Mouse (Mus musculus) embryonic facial prominence, embryonic 14.5 days (tissue): ENCODE measurements at regions not wholly inside any gene's neighbourhood (a gene's known extent, or its start where the extent isn't known, plus 50 kb on each side); places are given as distances from the start of the nearest gene placed in this dataset.

Experiments used
- ATAC-seq: fragments of 200-750 bp; cut with Nextera tagmentation; 2 replicates; pipeline ENCODE4 v1.8.0; 2017; ENCODE audit warnings: low read depth, moderate number of reproducible peaks, moderate TSS enrichment
- DNase-seq: peaks from one replicate; pipeline ENCODE4 v3.0.0-alpha.2; 2015; ENCODE audit warnings: low spot score
- H3K27ac ChIP-seq: fragments of 300-500 bp; sonication (generic); replicated peaks from 2 replicates; pipeline ENCODE4 v1.5.1; 2014; ENCODE audit warnings: low read depth, mild to moderate bottlenecking, low read length, moderate library complexity
- H3K27me3 ChIP-seq: fragments of 300-500 bp; sonication (generic); replicated peaks from 2 replicates; pipeline ENCODE4 v1.6.1; 2014; ENCODE audit warnings: low read length; ENCODE audit not compliant: control insufficient read depth, insufficient read depth
- H3K36me3 ChIP-seq: fragments of 300-500 bp; sonication (generic); 2 replicates; pipeline ENCODE4 v1.6.1; 2014; ENCODE audit warnings: low read length, mixed read lengths; ENCODE audit not compliant: control insufficient read depth, insufficient read depth
- H3K4me1 ChIP-seq: fragments of 300-500 bp; sonication (generic); 2 replicates; pipeline ENCODE4 v1.6.1; 2014; ENCODE audit warnings: antibody characterized with exemption, low read length; ENCODE audit not compliant: control insufficient read depth, insufficient read depth
- H3K4me2 ChIP-seq: fragments of 300-500 bp; sonication (generic); 2 replicates; pipeline ENCODE4 v1.6.1; 2014; ENCODE audit warnings: low read depth, mild to moderate bottlenecking, low read length, moderate library complexity, mixed read lengths
- H3K4me3 ChIP-seq: fragments of 300-500 bp; sonication (generic); 2 replicates; pipeline ENCODE4 v1.5.1; 2014; ENCODE audit warnings: low read depth, mild to moderate bottlenecking, low read length
- H3K9ac ChIP-seq: fragments of 300-500 bp; sonication (generic); 2 replicates; pipeline ENCODE4 v1.6.1; 2014; ENCODE audit warnings: low read depth, mild to moderate bottlenecking, low read length, moderate library complexity, mixed read lengths
- H3K9me3 ChIP-seq: fragments of 300-500 bp; sonication (generic); 2 replicates; pipeline ENCODE4 v1.6.1; 2016; ENCODE audit warnings: low read length; ENCODE audit not compliant: control insufficient read depth
- WGBS: fragments of 180-500 bp; shearing (Covaris S2); extraction: QIAGEN DNeasy Blood & Tissue Kit; methylation state at CpG from one replicate; pipeline ENCODE4 v1.1.7; 2014; 5-methylcytosine and 5-hydroxymethylcytosine counted together

GRCm38 (mm10) chr10:29592906-29593305, 57.2 kb upstream of the Rspo3 start:
- H3K4me2 ChIP-seq = no peak overlapping the region
- ATAC-seq (no peak), DNase-seq (peak; percentile 65)
- H3K4me1 ChIP-seq = no peaks in the 10 kb centered on the region
- H3K27me3 ChIP-seq = no peaks in the 10 kb centered on the region
- H3K9ac ChIP-seq = no peak overlapping the region
- no peak overlapping the region for H3K27ac ChIP-seq
- no peaks in the 10 kb centered on the region for H3K9me3 ChIP-seq
- 19% methylated on average over 3 of the region's 3 CpGs for WGBS
- H3K4me3 ChIP-seq = no peak overlapping the region
- no peaks in the 10 kb centered on the region for H3K36me3 ChIP-seq

- ATAC-seq (no peak), DNase-seq (no peak)
Measured at GRCm38 (mm10) chr10:29590187-29590586, 54.5 kb upstream of the Rspo3 start.

GRCm38 (mm10) chr10:29589739-29590138, 54.1 kb upstream of the Rspo3 start:
- Histone ChIP-seq H3K27me3 (no peaks in the 10 kb centered on the region), H3K36me3 (no peaks in the 10 kb centered on the region), H3K9me3 (no peaks in the 10 kb centered on the region)

More at GRCm38 (mm10) chr10:29590187-29590586, 54.5 kb upstream of the Rspo3 start:
- Histone ChIP-seq H3K4me2 (no peak overlapping the region), H3K9me3 (no peaks in the 10 kb centered on the region), H3K36me3 (no peaks in the 10 kb centered on the region), H3K27me3 (no peaks in the 10 kb centered on the region), H3K27ac (no peak overlapping the region), H3K4me1 (no peaks in the 10 kb centered on the region), H3K4me3 (no peak overlapping the region), H3K9ac (no peak overlapping the region)

More at GRCm38 (mm10) chr10:29589739-29590138, 54.1 kb upstream of the Rspo3 start:
- ATAC-seq = no peak
- no peak for DNase-seq
- Histone ChIP-seq H3K9ac (no peak overlapping the region), H3K4me3 (no peak overlapping the region), H3K27ac (no peak overlapping the region), H3K4me2 (no peak overlapping the region), H3K4me1 (no peaks in the 10 kb centered on the region)
